Mouse (Mus musculus): Measurements from ENCODE around the gene Clec4g. TPM values are rescaled to one million over a fixed set of nuclear protein-coding genes. Genes with fewer than 3 reads are reported as not detected.
A peak's percentile ranks its signal among the peaks of the same experiment; 100 is the strongest.
"Not testable (repeated sequence)": the region's sequence is repeated elsewhere in the genome, so short reads cannot be mapped to it uniquely, and the experiment has no call there.

Gene Clec4g
- polyA plus RNA-seq (2014; fragmentation: Nextera tagmentation; extraction: Ambion mirVana), result 0.26 TPM in 1 of 2 replicates, not detected in the other

GRCm38 (mm10) chr8:3720551-3720950 is at the start of gene Clec4g:
Clec4g (minus strand) TSS chr8:3720651.
- H3K9me3 ChIP-seq (ENCODE audit: control insufficient read depth, low read length), result no peaks in the 10 kb centered on the region
- DNase-seq (ENCODE audit: low spot score), result no peak
- no peaks in the 10 kb centered on the region for H3K4me1 ChIP-seq (ENCODE audit: control insufficient read depth, insufficient read depth, low read length)
- no peak for ATAC-seq (ENCODE audit: insufficient read depth, low FRiP score, low TSS enrichment)
- no peaks in the 10 kb centered on the region for H3K27me3 ChIP-seq (ENCODE audit: control insufficient read depth, insufficient read depth, low read length)
- H3K4me3 ChIP-seq (ENCODE audit: low read depth, low read length), result no peak within 1 kb of the TSS
- H3K27ac ChIP-seq (ENCODE audit: low read depth, low read length), result no peak within 1 kb of the TSS
- no peaks in the 10 kb centered on the region for H3K36me3 ChIP-seq (ENCODE audit: control insufficient read depth, insufficient read depth, low read length)
- H3K4me2 ChIP-seq (ENCODE audit: low read depth), result no peak within 1 kb of the TSS
- H3K9ac ChIP-seq (ENCODE audit: low read length), result no peak within 1 kb of the TSS
- 78% methylated on average over 5 of the region's 5 CpGs for WGBS

GRCm38 (mm10) chr8:3768641-3769040 is 48.2 kb upstream of the Clec4g start:
- not testable (repeated sequence) for H3K9ac ChIP-seq (ENCODE audit: low read length); H3K36me3 ChIP-seq (ENCODE audit: control insufficient read depth, insufficient read depth, low read length); H3K4me3 ChIP-seq (ENCODE audit: low read depth, low read length); H3K27ac ChIP-seq (ENCODE audit: low read depth, low read length); DNase-seq (ENCODE audit: low spot score); H3K9me3 ChIP-seq (ENCODE audit: control insufficient read depth, low read length); H3K4me2 ChIP-seq (ENCODE audit: low read depth); H3K27me3 ChIP-seq (ENCODE audit: control insufficient read depth, insufficient read depth, low read length); H3K4me1 ChIP-seq (ENCODE audit: control insufficient read depth, insufficient read depth, low read length); ATAC-seq (ENCODE audit: insufficient read depth, low FRiP score, low TSS enrichment)
- 88% methylated on average over 5 of the region's 5 CpGs for WGBS

- DNase-seq (ENCODE audit: low spot score), result peak; percentile 100
- no peaks in the 10 kb centered on the region for H3K36me3 ChIP-seq (ENCODE audit: control insufficient read depth, insufficient read depth, low read length)
- no peak overlapping the region for H3K4me2 ChIP-seq (ENCODE audit: low read depth)
- ATAC-seq (ENCODE audit: insufficient read depth, low FRiP score, low TSS enrichment), result peak; percentile 100
- no peak overlapping the region for H3K4me3 ChIP-seq (ENCODE audit: low read depth, low read length)
- H3K27me3 ChIP-seq (ENCODE audit: control insufficient read depth, insufficient read depth, low read length), result no peaks in the 10 kb centered on the region
- H3K4me1 ChIP-seq (ENCODE audit: control insufficient read depth, insufficient read depth, low read length), result no peaks in the 10 kb centered on the region
- no peak overlapping the region for H3K27ac ChIP-seq (ENCODE audit: low read depth, low read length)
- peaks cover 8% of the 10 kb centered on the region for H3K9me3 ChIP-seq (ENCODE audit: control insufficient read depth, low read length)
- WGBS, result 65% methylated on average over 18 of the region's 18 CpGs
- no peak overlapping the region for H3K9ac ChIP-seq (ENCODE audit: low read length)
Observed at GRCm38 (mm10) chr8:3754261-3754850, 33.9 kb upstream of the Clec4g start.

- no peaks in the 10 kb centered on the region for H3K27me3 ChIP-seq (ENCODE audit: control insufficient read depth, insufficient read depth, low read length)
- DNase-seq (ENCODE audit: low spot score), result no peak
- no peak within 1 kb of the TSS for H3K9ac ChIP-seq (ENCODE audit: low read length)
- no peak within 1 kb of the TSS for H3K27ac ChIP-seq (ENCODE audit: low read depth, low read length)
- H3K4me2 ChIP-seq (ENCODE audit: low read depth), result no peak within 1 kb of the TSS
- no peak for ATAC-seq (ENCODE audit: insufficient read depth, low FRiP score, low TSS enrichment)
- H3K36me3 ChIP-seq (ENCODE audit: control insufficient read depth, insufficient read depth, low read length), result no peaks in the 10 kb centered on the region
- H3K4me1 ChIP-seq (ENCODE audit: control insufficient read depth, insufficient read depth, low read length), result no peaks in the 10 kb centered on the region
- 89% methylated on average over 4 of the region's 4 CpGs for WGBS
- no peak within 1 kb of the TSS for H3K4me3 ChIP-seq (ENCODE audit: low read depth, low read length)
- peaks cover 5% of the 10 kb centered on the region; the same call in 1 of the 2 replicates for H3K9me3 ChIP-seq (ENCODE audit: control insufficient read depth, low read length)
Observed at GRCm38 (mm10) chr8:3748761-3749160, 28.3 kb upstream of the Clec4g start, which contains the start of gene Cd209a. Cd209a (minus strand) TSS chr8:3748984.

DNA sequence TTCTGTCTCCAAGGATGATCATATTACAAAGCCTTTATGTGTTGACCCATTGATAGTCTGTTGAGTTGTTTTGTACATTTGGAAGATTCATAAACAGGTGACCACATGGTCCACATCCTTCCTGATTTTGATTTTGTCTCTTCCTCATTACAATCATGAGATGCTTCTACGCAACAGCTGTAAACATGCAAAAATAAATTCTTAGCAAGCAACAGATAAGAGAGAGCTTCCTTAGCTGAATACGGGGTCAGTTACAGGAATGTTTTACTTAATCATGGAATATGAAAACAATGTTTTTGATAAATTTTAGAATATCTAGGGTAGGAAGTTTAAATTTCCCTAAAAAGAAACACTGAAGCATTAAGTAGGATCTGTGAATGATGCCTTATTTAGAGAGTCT is 16.5 kb upstream of the Clec4g start:
- Histone ChIP-seq H3K4me2 (ENCODE audit: low read depth) (no peak overlapping the region), H3K36me3 (ENCODE audit: control insufficient read depth, insufficient read depth, low read length) (no peaks in the 10 kb centered on the region), H3K4me3 (ENCODE audit: low read depth, low read length) (no peak overlapping the region), H3K9me3 (ENCODE audit: control insufficient read depth, low read length) (no peaks in the 10 kb centered on the region), H3K27ac (ENCODE audit: low read depth, low read length) (no peak overlapping the region), H3K27me3 (ENCODE audit: control insufficient read depth, insufficient read depth, low read length) (no peaks in the 10 kb centered on the region), H3K4me1 (ENCODE audit: control insufficient read depth, insufficient read depth, low read length) (no peaks in the 10 kb centered on the region), H3K9ac (ENCODE audit: low read length) (no peak overlapping the region)
- WGBS, result 93% methylated on average over 2 of the region's 2 CpGs
- ATAC-seq (ENCODE audit: insufficient read depth, low FRiP score, low TSS enrichment) (no peak), DNase-seq (ENCODE audit: low spot score) (no peak)

DNA sequence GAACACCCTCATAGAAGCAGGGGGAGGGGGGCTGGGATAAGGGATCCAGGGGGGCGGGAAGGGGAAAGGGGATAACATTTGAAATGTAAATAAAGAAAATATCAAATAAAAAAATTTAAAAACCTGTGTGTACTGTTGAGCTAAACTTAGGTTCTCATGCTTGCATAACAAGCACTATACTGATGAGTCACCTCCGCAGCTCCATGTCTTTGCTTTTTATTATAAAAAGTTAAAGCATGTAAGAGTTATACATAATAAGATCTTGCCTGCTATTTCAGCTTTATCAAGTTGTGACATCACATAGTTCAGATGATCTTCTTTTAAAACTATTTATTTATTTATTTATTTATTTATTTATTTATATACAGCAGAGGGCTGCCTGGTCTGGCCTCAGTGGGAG is 15.1 kb upstream of the Clec4g start:
- no peaks in the 10 kb centered on the region for H3K4me1 ChIP-seq (ENCODE audit: control insufficient read depth, insufficient read depth, low read length)
- no peak overlapping the region for H3K9ac ChIP-seq (ENCODE audit: low read length)
- WGBS, result 92% methylated on average over 2 of the region's 2 CpGs
- no peaks in the 10 kb centered on the region for H3K27me3 ChIP-seq (ENCODE audit: control insufficient read depth, insufficient read depth, low read length)
- no peaks in the 10 kb centered on the region for H3K9me3 ChIP-seq (ENCODE audit: control insufficient read depth, low read length)
- DNase-seq (ENCODE audit: low spot score) (no peak), ATAC-seq (ENCODE audit: insufficient read depth, low FRiP score, low TSS enrichment) (no peak)
- H3K4me2 ChIP-seq (ENCODE audit: low read depth), result no peak overlapping the region
- H3K4me3 ChIP-seq (ENCODE audit: low read depth, low read length), result no peak overlapping the region
- H3K27ac ChIP-seq (ENCODE audit: low read depth, low read length), result no peak overlapping the region
- H3K36me3 ChIP-seq (ENCODE audit: control insufficient read depth, insufficient read depth, low read length), result no peaks in the 10 kb centered on the region

DNA sequence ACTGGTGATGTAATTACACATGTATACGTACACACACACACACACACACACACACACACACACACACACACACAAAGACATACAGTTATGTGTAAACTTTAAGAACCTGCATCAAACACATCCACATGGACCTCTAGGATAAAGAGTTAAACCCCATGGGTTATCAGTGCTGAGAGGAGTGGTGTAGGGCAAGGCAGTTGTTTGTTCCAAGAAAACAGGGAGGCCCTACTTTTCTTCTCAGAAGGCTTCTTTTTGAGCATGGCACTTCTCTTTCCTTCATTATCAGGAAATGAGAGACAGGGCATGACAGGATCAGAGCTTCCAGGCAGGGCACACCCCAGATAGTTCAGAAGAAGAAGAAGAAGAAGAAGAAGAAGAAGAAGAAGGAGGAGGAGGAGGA is 13.6 kb upstream of the Clec4g start:
- no peak overlapping the region for H3K9ac ChIP-seq (ENCODE audit: low read length)
- H3K9me3 ChIP-seq (ENCODE audit: control insufficient read depth, low read length), result no peaks in the 10 kb centered on the region
- no peak for DNase-seq (ENCODE audit: low spot score)
- no peak overlapping the region for H3K27ac ChIP-seq (ENCODE audit: low read depth, low read length)
- no peaks in the 10 kb centered on the region for H3K27me3 ChIP-seq (ENCODE audit: control insufficient read depth, insufficient read depth, low read length)
- ATAC-seq (ENCODE audit: insufficient read depth, low FRiP score, low TSS enrichment), result no peak
- H3K4me2 ChIP-seq (ENCODE audit: low read depth), result no peak overlapping the region
- 42% methylated on average over 1 of the region's 1 CpGs for WGBS
- H3K4me3 ChIP-seq (ENCODE audit: low read depth, low read length), result no peak overlapping the region
- no peaks in the 10 kb centered on the region for H3K4me1 ChIP-seq (ENCODE audit: control insufficient read depth, insufficient read depth, low read length)
- H3K36me3 ChIP-seq (ENCODE audit: control insufficient read depth, insufficient read depth, low read length), result no peaks in the 10 kb centered on the region

GRCm38 (mm10) chr8:3721041-3721440 is 590 bp upstream of the Clec4g start:
- no peak overlapping the region for H3K9ac ChIP-seq (ENCODE audit: low read length)
- H3K4me3 ChIP-seq (ENCODE audit: low read depth, low read length), result no peak overlapping the region
- no peak for ATAC-seq (ENCODE audit: insufficient read depth, low FRiP score, low TSS enrichment)
- H3K9me3 ChIP-seq (ENCODE audit: control insufficient read depth, low read length), result no peaks in the 10 kb centered on the region
- H3K27ac ChIP-seq (ENCODE audit: low read depth, low read length), result no peak overlapping the region
- H3K4me1 ChIP-seq (ENCODE audit: control insufficient read depth, insufficient read depth, low read length), result no peaks in the 10 kb centered on the region
- H3K4me2 ChIP-seq (ENCODE audit: low read depth), result no peak overlapping the region
- H3K36me3 ChIP-seq (ENCODE audit: control insufficient read depth, insufficient read depth, low read length), result no peaks in the 10 kb centered on the region
- 41% methylated on average over 1 of the region's 1 CpGs for WGBS
- no peak for DNase-seq (ENCODE audit: low spot score)
- H3K27me3 ChIP-seq (ENCODE audit: control insufficient read depth, insufficient read depth, low read length), result no peaks in the 10 kb centered on the region

GRCm38 (mm10) chr8:3718559-3718958 is 1.9 kb downstream of the Clec4g start:
- Histone ChIP-seq H3K36me3 (ENCODE audit: control insufficient read depth, insufficient read depth, low read length) (no peaks in the 10 kb centered on the region), H3K4me1 (ENCODE audit: control insufficient read depth, insufficient read depth, low read length) (no peaks in the 10 kb centered on the region), H3K27ac (ENCODE audit: low read depth, low read length) (no peak overlapping the region), H3K4me3 (ENCODE audit: low read depth, low read length) (no peak overlapping the region), H3K27me3 (ENCODE audit: control insufficient read depth, insufficient read depth, low read length) (no peaks in the 10 kb centered on the region), H3K9me3 (ENCODE audit: control insufficient read depth, low read length) (no peaks in the 10 kb centered on the region), H3K4me2 (ENCODE audit: low read depth) (no peak overlapping the region), H3K9ac (ENCODE audit: low read length) (no peak overlapping the region)
- ATAC-seq (ENCODE audit: insufficient read depth, low FRiP score, low TSS enrichment) (peak; percentile 61; the same call in 1 of the 2 replicates), DNase-seq (ENCODE audit: low spot score) (peak; percentile 67)
- WGBS, result 16% methylated on average over 14 of the region's 14 CpGs

Data from neural tube, embryonic 11.5 days (tissue).